Mouse (Mus musculus): ENCODE measurements around the gene Aebp1.

GRCm38 (mm10) chr11:5846639-5847345 lies 15.0 kb upstream of the Aebp1 start:
- TF ChIP-seq CTCF (IDR thresholded peaks at IDR 0.05; ENCODE audit: low read depth), result no peak
- no peak for TF ChIP-seq EP300 (IDR thresholded peaks at IDR 0.05; ENCODE audit: low read depth)

Measured in liver, embryonic 14.5 days (tissue).